Mouse (Mus musculus) heart, embryonic 10.5 days (tissue): ENCODE measurements around the gene Nfib. TPM values are rescaled to one million over a fixed set of nuclear protein-coding genes. Genes with fewer than 3 reads are reported as not detected.
A peak's percentile ranks its signal among the peaks of the same experiment; 100 is the strongest.

Source experiments
- DNase-seq: peaks from one replicate; pipeline ENCODE4 v3.0.0-alpha.2; 2017; ENCODE audit warnings: low spot score
- H3K27ac ChIP-seq: fragments of 300-500 bp; sonication (generic); 2 replicates; pipeline ENCODE4 v1.5.1; 2016; ENCODE audit warnings: mild to moderate bottlenecking
- H3K27me3 ChIP-seq: fragments of 300-500 bp; sonication (generic); 2 replicates; pipeline ENCODE4 v1.6.1; 2016; ENCODE audit warnings: mild to moderate bottlenecking; ENCODE audit not compliant: poor library complexity, insufficient read depth, severe bottlenecking
- H3K36me3 ChIP-seq: fragments of 300-500 bp; sonication (generic); 2 replicates; pipeline ENCODE4 v1.6.1; 2016; ENCODE audit warnings: mild to moderate bottlenecking, moderate library complexity
- H3K4me1 ChIP-seq: fragments of 300-500 bp; sonication (generic); 2 replicates; pipeline ENCODE4 v1.6.1; 2016; ENCODE audit warnings: mild to moderate bottlenecking
- H3K4me3 ChIP-seq: fragments of 300-500 bp; sonication (generic); 2 replicates; pipeline ENCODE4 v1.5.1; 2016; ENCODE audit warnings: mild to moderate bottlenecking, moderate library complexity
- H3K9me3 ChIP-seq: fragments of 300-500 bp; sonication (generic); 2 replicates; pipeline ENCODE4 v1.6.1; 2016; ENCODE audit warnings: mild to moderate bottlenecking, moderate library complexity
- WGBS: fragments of 180-500 bp; shearing (Covaris S2); methylation state at CpG from one replicate; pipeline ENCODE4 v1.1.7; 2016; 5-methylcytosine and 5-hydroxymethylcytosine counted together
- polyA plus RNA-seq: library from polyadenylated mRNA; unstranded; fragments of >200 nt; fragmentation: Nextera tagmentation; extraction: Ambion mirVana; gene quantifications from 2 replicates; pipeline ENCODE4 v1.2.1, GENCODE M21; 2016

Gene Nfib
- polyA plus RNA-seq, 1 experiment from 2014 or later = 38.1 TPM

DNA sequence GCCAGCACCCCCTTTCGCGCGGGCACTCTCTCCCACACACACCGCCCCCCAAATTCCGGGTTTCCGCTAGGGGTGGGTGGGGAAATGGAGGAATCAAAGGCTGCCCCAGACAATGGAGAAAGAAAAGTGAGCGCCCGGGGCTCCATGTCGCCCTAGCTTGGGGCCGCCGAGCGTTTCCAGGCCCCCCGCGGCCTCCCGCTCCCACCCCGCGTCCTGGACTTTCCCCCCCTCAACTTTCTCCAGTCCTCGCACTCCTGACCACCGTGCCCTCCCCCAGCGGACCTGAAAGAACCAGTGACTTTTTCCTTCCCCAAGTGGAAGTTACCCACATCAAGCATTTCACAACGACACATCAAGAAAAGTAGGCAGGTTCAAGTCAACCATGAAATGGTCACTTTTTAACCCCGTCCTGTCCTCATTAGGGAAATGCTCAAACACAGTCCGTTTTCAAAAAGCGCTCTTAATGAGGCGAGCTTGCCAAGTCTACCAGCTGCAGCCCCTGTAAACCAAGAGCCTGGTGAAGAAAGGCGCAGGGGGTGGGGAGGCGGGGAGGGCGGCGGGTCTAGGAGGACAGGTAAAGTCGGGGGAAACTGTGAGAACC, 198.7 kb downstream of the Nfib start:
- peak overlapping the region; percentile 93 for H3K4me3 ChIP-seq
- DNase-seq = peak; percentile 83
- H3K36me3 ChIP-seq = no peaks in the 10 kb centered on the region
- no peaks in the 10 kb centered on the region for H3K27me3 ChIP-seq
- peak overlapping the region; percentile 99 for H3K27ac ChIP-seq
- peaks cover 41% of the 10 kb centered on the region for H3K4me1 ChIP-seq
- WGBS = under 1% methylated on average over 30 of the region's 30 CpGs
- H3K9me3 ChIP-seq = no peaks in the 10 kb centered on the region

DNA sequence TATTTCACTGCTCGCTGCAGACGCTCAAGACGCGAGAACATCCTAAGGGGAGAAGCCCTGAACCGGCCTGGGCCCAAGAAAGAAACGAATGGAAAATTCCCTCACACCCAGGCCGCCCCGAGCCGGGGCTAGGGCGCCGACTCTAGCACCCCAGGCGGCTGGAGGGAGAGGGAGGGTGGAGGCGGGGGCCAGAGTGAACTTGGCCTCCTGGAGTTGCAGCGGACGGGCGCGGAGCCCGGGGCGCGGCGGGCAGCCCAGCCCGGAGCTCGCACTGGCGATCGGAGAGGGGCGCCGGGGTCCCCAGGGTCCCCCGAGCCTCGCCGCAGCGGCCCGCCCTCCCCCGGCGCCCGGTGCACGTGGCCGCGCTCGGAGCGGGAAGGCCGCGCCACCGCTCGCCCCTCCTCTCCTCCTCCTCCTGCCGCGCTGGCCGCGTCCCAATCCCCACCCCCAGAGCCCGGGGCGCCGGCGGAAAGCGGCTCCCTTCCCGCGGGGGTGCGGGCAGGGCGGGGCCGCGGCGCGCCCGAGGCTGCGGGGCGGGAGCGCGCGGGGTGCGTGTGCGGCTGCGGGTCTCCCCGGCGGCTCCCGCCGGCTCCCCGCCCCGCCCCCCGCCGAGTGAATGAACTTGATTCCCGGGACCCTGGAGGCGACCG, 199.3 kb downstream of the Nfib start:
- Histone ChIP-seq H3K27ac (peak overlapping the region; percentile 99), H3K4me3 (peak overlapping the region; percentile 93), H3K36me3 (no peaks in the 10 kb centered on the region), H3K27me3 (no peaks in the 10 kb centered on the region), H3K9me3 (no peaks in the 10 kb centered on the region), H3K4me1 (peaks cover 35% of the 10 kb centered on the region)
- under 1% methylated on average over 66 of the region's 81 CpGs for WGBS
- DNase-seq = peak; percentile 84

DNA sequence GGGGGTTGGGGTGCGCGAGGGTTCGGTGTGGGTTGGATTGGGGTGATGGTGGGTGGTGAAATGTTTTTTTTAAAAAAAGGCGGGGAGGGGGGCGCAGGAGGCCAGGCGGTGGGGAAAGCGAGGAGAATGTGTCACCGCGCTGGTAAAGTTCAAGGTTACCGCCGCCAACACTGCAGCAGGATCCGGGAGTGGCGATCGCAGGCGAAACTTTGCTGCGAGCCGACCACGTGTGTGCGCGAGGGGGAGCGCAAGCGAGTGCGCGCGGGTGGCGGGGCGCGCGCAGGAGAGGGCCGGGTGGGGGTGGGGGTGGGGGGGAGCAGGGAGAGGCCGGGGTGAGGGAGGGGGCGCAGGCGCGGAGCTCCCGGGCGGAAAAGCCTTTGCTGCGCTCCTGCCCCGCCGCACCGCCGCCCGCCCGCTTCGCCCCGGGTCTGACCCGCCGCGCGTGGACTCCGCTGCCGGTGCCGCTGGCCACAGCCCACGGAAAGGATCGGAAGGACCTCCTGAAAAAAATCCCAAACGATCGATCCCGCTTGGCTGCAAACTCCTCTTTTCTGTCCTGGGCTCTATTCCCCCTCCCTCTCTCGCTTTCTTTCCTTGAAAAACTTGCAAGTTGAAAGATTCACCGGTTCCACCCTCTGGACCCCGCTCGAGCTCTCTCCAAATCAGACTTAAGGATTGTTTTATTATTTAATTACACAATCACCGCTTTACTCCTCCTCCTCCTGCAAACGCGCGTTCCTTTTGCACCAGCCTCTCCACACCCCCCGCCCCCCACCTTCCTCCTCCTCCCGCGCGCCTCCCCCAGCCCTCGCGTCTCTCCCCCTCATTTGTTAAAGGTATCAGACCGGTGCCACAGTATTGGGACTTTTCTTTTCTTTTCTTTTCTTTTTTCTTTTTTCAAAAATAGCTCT, 200.2 kb downstream of the Nfib start:
- WGBS = 1% methylated on average over 53 of the region's 72 CpGs
- H3K4me1 ChIP-seq = peaks cover 36% of the 10 kb centered on the region

DNA sequence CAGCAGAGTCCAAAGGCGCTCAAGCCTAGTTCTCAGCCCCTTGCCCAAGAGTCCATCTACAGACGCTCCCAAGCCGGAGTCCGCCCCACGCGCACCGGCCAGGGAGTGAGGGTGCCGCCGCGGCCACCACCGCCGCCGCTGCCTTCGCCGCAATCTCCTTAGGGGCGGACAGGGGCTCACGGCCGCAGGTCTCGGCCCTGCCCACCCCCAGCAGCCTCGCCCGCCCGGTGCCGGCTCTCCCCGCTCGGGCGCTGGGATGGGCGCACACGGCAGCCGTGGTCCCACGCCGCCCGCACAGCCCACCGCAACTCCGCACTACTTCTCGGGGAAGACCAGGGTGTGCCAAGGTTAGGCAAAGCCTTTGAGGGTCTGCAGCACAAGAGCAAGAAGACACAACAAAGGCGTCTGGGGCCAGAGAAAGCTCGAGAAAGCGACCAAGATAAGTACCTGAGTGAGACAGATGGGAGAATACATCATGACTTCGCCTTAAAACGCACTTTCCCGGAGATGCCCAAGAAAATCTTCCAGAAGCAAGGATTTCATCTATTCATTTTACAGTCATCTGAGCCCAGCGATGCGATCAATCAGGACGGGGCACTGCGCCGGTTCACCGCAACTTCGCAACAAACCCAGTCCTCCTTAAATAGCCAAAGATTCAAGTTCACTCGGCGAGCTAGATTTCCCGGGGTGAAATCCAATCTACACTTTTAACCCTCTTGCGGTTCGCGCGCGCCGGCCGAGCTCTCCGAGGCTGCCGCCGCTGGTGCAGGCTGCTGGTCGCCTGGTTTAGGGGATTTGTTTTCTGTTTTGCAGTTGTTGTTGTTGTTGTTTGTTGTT, 201.0 kb downstream of the Nfib start:
- H3K4me1 ChIP-seq = peaks cover 39% of the 10 kb centered on the region
- peak overlapping the region; percentile 99 for H3K27ac ChIP-seq
- WGBS = under 1% methylated on average over 62 of the region's 62 CpGs
- DNase-seq = peak; percentile 82
- peak overlapping the region; percentile 93 for H3K4me3 ChIP-seq
- no peaks in the 10 kb centered on the region for H3K36me3 ChIP-seq
- H3K9me3 ChIP-seq = no peaks in the 10 kb centered on the region
- H3K27me3 ChIP-seq = no peaks in the 10 kb centered on the region

More for the DNA sequence above, 200.2 kb downstream of the Nfib start:
- H3K27ac ChIP-seq = peak overlapping the region; percentile 99
- peak; percentile 92 for DNase-seq
- no peaks in the 10 kb centered on the region for H3K9me3 ChIP-seq
- H3K27me3 ChIP-seq = no peaks in the 10 kb centered on the region
- H3K4me3 ChIP-seq = peak overlapping the region; percentile 93
- H3K36me3 ChIP-seq = no peaks in the 10 kb centered on the region

- H3K27me3 ChIP-seq = no peaks in the 10 kb centered on the region
- H3K4me1 ChIP-seq = peaks cover 39% of the 10 kb centered on the region
Measured at GRCm38 (mm10) chr4:82504015-82504283, 201.6 kb downstream of the Nfib start.

DNA sequence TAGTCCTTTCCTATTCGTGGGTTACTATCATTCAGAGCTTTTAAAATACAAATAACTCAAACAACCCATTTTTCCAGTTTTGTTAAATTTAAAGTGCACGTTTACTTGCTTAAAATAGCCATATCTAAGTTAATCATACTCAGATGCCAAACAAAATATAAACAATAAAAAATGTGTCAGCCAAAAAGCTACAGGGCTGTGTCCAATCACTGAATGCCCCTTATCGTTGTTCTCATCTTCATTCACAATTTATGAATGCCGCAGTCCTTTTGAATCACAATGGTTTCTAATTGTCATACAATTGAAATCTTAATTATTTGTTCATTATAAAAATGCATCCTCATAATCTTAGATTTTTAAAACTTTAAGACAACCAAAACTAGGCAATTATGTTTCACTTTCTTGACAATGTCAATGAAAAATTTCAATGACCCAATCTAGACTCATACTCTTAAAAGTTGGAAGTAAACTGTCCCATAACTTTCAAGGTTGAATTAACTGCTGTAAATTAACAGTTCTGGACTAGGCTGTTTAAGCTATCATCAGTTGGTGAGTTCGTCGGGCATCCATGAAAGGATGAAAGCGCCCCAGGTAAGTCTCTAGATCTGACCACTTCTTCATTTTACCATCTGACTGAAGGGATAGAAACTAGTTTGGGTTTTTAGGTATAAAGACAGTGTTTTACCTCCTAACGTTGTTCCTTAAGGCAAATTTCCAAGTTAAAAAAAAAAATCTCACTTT, 202.1 kb downstream of the Nfib start:
- peaks cover 38% of the 10 kb centered on the region for H3K4me1 ChIP-seq
- H3K27me3 ChIP-seq = no peaks in the 10 kb centered on the region
- WGBS = 24% methylated on average over 8 of the region's 8 CpGs
- peak overlapping the region; percentile 99 for H3K27ac ChIP-seq
- H3K9me3 ChIP-seq = no peaks in the 10 kb centered on the region
- no peak for DNase-seq
- H3K4me3 ChIP-seq = peak overlapping the region; percentile 93
- H3K36me3 ChIP-seq = peaks cover 2% of the 10 kb centered on the region

More at GRCm38 (mm10) chr4:82504015-82504283, 201.6 kb downstream of the Nfib start:
- 1% methylated on average over 10 of the region's 10 CpGs for WGBS
- Histone ChIP-seq H3K27ac (peak overlapping the region; percentile 99), H3K9me3 (no peaks in the 10 kb centered on the region), H3K36me3 (no peaks in the 10 kb centered on the region), H3K4me3 (peak overlapping the region; percentile 93)
- DNase-seq = no peak

DNA sequence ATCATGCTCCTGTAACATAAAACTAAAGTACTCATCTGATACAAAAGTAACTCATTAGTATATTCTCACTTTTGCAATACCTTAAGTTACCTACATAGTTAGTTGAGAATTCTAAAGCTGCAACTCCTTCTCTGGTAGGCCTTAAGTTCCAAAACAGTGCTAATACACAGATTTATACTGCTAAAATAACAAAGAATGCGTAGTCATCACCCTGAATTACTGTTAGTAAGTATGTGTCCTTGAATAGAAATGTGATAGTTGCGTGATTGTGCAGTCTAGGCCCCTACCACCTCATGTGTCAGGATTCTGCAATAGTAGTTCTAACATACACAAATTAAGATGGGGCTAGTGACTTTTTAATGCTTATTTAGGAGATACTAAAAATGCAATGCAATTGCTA, 202.9 kb downstream of the Nfib start:
- H3K36me3 ChIP-seq = peaks cover 10% of the 10 kb centered on the region
- H3K27me3 ChIP-seq = no peaks in the 10 kb centered on the region
- WGBS = 55% methylated on average over 2 of the region's 2 CpGs
- H3K9me3 ChIP-seq = no peaks in the 10 kb centered on the region
- 0 out of 2 replicates have a peak overlapping the region, but pooled peaks have one; percentile 63 for H3K27ac ChIP-seq
- DNase-seq = no peak
- H3K4me1 ChIP-seq = peaks cover 35% of the 10 kb centered on the region
- H3K4me3 ChIP-seq = peak overlapping the region; percentile 93

- Histone ChIP-seq H3K36me3 (peaks cover 16% of the 10 kb centered on the region), H3K9me3 (no peaks in the 10 kb centered on the region), H3K27me3 (no peaks in the 10 kb centered on the region), H3K4me1 (peaks cover 30% of the 10 kb centered on the region), H3K4me3 (peak overlapping the region; percentile 93), H3K27ac (0 out of 2 replicates have a peak overlapping the region, but pooled peaks have one; percentile 6)
- WGBS = 60% methylated on average over 5 of the region's 5 CpGs
- DNase-seq = no peak
Measured at GRCm38 (mm10) chr4:82502012-82502411, 203.5 kb downstream of the Nfib start.

- H3K4me1 ChIP-seq = peaks cover 30% of the 10 kb centered on the region
- H3K9me3 ChIP-seq = no peaks in the 10 kb centered on the region
- H3K27ac ChIP-seq = peak overlapping the region; percentile 22; the same call in 1 of the 2 replicates
- peaks cover 23% of the 10 kb centered on the region for H3K36me3 ChIP-seq
- peak overlapping the region; percentile 93; the same call in 1 of the 2 replicates for H3K4me3 ChIP-seq
- DNase-seq = no peak
- WGBS = 71% methylated on average over 5 of the region's 5 CpGs
- no peaks in the 10 kb centered on the region for H3K27me3 ChIP-seq
Measured at GRCm38 (mm10) chr4:82500578-82501098, 204.9 kb downstream of the Nfib start.

DNA sequence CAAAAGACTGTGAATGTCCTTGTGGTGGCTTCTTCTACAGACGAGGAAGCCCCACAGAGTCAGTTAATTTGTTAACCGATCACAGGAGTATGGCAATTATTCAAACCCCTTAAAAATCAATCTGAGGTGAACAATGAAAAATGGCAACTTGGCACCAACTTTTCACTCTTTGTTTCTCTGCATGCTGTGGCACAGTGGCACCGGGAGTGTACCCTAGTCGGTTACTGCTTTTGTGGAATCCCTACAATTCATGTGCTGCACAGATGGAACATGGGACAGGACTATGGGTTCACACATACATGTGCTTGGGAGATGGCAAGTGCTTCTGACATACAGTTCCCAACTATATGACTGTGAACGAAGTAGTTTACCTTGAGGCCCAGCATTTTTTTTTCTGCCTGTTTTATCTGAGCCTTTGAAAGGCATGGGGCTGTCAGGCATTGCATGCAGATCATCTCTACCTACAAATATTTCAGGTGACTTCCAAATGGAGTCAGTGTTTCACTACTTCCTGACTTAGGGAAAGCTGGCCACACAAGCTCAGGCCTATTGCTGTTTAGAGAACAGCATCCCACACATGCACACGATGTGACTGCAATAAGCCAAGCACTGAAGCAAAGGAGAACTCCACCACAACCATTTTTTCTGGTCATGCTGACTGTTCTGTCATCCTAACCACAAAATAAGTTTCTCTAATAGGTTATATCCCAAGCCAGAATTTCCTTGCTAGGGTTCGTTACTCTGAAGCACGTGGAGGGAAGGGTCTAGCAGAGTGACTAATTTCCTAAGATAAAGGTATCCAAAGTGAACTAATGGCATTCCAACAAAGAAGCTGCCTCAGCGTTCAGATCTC, 205.6 kb downstream of the Nfib start:
- Histone ChIP-seq H3K27me3 (no peaks in the 10 kb centered on the region), H3K4me1 (peaks cover 30% of the 10 kb centered on the region), H3K27ac (peak overlapping the region; percentile 22; the same call in 1 of the 2 replicates), H3K36me3 (peaks cover 27% of the 10 kb centered on the region), H3K9me3 (no peaks in the 10 kb centered on the region), H3K4me3 (peak overlapping the region; percentile 93; the same call in 1 of the 2 replicates)
- 65% methylated on average over 9 of the region's 9 CpGs for WGBS
- DNase-seq = peak; percentile 58

DNA sequence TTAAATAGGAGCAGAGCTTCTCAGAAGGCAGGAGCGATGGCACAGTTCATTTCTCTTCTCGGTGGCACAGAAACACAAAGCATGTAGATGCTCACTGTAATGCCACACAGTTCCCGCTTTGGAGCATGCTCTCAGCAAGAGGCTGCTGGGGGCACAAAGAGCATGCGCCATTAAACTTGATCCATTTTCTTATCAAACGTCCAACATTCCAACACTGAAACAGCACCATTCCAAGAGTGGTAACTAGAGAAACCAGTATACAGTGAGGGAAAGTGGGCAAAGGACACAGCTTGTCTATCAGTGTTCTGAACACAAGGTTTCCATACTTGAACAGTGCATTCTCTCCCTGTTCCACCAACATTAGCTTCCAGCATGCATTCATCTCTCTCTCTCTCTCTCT, 206.3 kb downstream of the Nfib start:
- peaks cover 30% of the 10 kb centered on the region for H3K4me1 ChIP-seq
- no peaks in the 10 kb centered on the region for H3K9me3 ChIP-seq
- no peaks in the 10 kb centered on the region for H3K27me3 ChIP-seq
- peak; percentile 74 for DNase-seq
- 59% methylated on average over 5 of the region's 5 CpGs for WGBS
- peaks cover 27% of the 10 kb centered on the region for H3K36me3 ChIP-seq
- 0 out of 2 replicates have a peak overlapping the region, but pooled peaks have one; percentile 19 for H3K27ac ChIP-seq
- H3K4me3 ChIP-seq = peak overlapping the region; percentile 93; the same call in 1 of the 2 replicates
